Mouse (Mus musculus) R1 (cell line): Measurements from ENCODE around the gene Prkx.

Source experiments
- DNase-seq: peaks from one replicate; pipeline ENCODE4 v3.0.0-alpha.2; 2018; ENCODE audit warnings: low read depth, low spot score

Gene Prkx

DNA sequence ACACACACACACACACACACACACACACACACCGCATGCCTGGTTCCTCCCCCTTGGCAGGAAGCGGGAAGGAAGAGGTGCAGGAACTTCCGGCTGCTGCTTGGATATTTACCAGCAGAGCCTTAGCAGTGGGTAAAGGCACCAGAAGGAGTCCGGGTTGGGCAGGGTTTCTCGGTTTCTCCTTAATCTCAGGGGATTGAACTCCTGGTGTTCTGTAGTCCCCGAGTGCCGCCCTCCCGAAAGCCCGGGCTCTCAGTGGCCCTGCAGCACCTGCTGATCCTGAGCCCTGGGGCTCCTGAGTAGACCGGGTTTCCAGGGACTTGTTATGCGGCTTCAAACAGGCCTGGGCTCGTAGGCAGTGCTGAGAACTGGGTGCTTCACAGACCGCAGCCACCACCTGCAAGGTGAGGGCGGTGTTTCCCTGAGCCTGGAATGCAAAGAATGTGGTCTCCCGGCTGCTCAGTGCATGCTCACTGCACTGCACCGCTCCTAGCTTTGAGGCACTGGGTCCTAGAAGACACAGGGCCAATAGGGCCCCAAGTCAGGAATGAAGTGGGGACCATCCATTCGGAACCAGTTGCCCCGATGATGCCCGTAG is at the start of gene Prkx:
TSS of gene Prkx (minus strand) at position 41 of the 598 bp plus-strand sequence.
- DNase-seq, result peak; percentile 86

- DNase-seq, result peak; percentile 59
Measured at GRCm38 (mm10) chrX:77812031-77812430, 16.0 kb upstream of the Prkx start.

- peak; percentile 66 for DNase-seq
Measured at GRCm38 (mm10) chrX:77810608-77811206, 14.6 kb upstream of the Prkx start.

DNA sequence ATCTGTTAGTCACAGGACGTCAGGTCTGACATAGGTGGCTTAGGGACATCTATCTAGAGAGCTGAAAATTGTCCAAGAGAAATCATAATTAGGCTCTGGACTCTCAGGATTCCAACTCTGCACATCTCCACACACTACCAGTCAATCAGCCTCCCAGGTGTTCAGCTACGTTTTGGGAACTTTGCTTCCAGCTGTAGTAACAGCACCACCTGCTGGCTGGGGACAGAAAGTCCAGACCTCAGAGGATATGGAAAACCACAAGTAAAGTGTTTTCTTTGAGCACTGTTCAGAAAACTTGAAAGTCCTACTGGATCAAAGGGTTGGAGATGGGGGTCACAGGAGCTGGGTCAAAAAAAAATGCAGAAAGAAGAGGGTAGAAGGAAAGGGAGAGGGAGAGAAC is 12.5 kb upstream of the Prkx start:
- peak; percentile 51 for DNase-seq

DNA sequence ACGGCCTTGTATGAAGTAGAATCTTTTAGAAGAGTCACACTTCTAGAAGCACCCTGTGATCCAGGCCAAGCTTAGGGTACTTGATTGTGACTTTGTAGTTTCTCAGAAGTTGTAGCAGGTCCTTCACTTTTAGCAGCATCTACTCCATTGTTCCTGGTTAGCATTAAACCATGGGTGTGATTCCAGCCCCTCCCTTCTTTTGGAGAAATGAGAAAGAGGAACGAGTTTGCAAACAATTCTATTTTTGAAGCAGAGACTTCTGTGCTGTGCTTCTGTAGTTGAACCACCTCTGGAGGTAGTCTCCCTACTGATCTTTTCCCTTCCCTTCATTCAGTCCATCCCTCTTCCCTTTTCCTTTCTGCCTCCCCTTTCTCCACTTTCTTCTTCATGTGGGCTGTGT is 6.2 kb upstream of the Prkx start:
- no peak for DNase-seq

- no peak for DNase-seq
Measured at GRCm38 (mm10) chrX:77801543-77801942, 5.5 kb upstream of the Prkx start.

- DNase-seq, result no peak
Measured at GRCm38 (mm10) chrX:77799554-77799953, 3.5 kb upstream of the Prkx start.

DNA sequence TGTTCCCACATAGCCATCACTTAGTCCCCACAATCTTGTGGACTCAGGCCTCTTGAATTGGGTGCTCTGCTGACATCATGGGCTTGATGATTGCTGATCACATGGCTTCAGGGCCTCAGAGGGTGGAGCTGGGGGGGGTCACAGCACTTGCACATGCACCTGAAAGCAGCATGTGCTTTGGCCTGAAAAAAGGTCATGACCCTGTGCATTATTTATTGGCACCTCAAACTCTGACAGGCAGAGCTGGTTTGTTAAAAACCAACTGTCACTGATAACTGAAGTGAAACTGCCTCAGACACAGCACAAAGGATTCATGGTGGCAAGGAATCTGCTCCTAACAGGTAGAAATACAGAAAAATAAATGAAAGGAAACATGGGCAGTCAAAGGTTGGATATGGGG is 1.7 kb upstream of the Prkx start:
- no peak for DNase-seq

- peak; percentile 29 for DNase-seq
Measured at GRCm38 (mm10) chrX:77796916-77797315, 838 bp upstream of the Prkx start.

DNA sequence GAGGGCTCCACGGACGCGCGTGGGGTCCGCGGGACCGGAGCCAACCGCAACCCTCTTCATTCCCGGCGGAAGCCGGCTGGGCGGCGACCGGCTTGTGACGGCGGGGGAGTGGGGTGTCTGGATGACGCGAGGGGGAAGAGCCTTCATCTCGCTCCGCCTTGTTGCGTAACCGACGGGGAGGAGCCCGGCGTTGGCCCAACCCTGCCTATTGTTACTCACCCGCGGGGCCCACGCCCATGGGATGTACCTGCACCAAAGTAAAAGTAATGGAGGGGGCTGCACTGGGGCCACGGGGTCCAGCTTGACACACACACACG is 262 bp downstream of the Prkx start:
- DNase-seq, result peak; percentile 89

GRCm38 (mm10) chrX:77794962-77795857 is 868 bp downstream of the Prkx start:
- peak; percentile 3 for DNase-seq

GRCm38 (mm10) chrX:77788675-77789074 is 7.4 kb downstream of the Prkx start:
- no peak for DNase-seq

DNA sequence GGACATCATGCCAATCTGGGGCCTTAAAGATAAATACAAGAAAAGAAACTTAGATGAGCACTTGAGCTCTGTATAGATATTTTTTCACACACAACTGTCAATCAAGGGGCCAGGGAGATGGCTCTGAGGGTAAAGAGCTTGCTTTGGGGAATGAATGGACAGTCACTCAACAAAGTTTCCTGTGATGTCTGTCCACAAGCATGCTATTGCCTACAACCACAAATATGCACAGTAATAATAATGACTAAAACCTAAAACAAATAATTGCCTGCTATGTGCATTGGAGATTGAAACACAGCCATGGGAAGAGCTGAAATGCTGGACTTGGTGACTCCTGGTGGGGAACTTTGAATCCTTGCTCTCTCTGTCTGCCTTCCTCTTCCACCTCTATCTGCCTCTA is 9.7 kb downstream of the Prkx start:
- no peak for DNase-seq

GRCm38 (mm10) chrX:77777822-77778221 is 18.3 kb downstream of the Prkx start:
- peak; percentile 29 for DNase-seq

DNA sequence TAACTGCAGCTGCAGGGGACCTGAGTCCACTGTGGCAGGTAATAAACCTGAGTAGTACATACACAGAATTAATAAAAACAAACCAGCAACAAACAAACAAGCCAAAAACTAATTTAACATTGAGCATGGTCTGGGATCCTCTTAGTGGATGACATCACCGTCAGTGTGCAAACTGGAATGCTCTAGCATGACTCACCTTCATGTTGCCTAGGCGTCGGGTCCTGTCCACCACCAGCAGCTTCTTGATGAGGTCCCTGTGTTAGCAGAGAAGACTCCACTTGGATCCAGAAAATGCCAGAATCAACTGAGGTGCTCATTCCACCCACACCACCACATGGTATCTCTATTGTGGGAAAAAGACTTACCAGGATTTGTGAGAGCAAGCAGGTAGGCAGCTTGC is 30.9 kb downstream of the Prkx start:
- no peak for DNase-seq

DNA sequence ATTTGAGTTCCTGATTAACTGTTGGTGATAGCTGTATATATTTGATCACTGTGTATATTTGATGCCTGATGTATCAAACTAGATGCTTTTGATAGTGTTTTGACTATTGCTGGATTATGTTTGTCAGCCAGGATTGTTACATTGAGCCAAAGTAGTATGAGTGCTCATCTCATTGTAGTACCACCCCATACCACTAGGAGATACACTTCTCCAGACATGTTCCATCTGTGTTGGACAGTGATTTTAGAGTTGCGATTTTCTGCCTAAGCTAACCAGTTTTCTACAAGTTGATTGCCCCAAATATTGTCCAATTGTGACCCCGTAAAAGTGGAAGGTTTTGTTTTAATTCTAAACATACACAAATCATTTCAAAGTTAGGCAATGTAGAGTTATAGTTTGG is 51.8 kb downstream of the Prkx start:
- peak; percentile 22 for DNase-seq

- peak; percentile 43 for DNase-seq
Measured at GRCm38 (mm10) chrX:77741383-77741782, 54.7 kb downstream of the Prkx start.

GRCm38 (mm10) chrX:77733930-77734536 is 62.0 kb downstream of the Prkx start:
- no peak for DNase-seq

DNA sequence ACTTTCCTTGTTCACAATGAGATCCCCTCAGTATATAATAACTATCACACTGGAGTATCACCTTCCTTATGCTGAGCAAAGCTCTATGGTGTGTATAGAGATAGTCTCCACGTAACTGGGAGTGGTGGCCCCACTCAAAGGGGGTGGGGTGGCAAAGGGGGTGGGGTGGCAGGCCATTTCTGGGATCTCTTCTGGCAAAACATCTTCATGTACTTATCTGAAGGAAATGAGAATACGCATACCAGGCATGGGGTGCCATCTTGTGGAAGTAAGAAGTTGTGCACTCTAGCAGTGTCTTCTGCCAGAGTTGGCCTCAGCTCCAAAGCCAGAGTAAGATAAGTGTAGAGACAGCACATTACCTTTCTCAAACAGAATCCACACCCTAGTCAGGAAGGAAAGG is 75.8 kb downstream of the Prkx start:
- DNase-seq, result peak; percentile 55
